Mouse (Mus musculus) lung, adult 2 months (tissue): ENCODE measurements around the gene Hacd4.

Source experiments
- CTCF ChIP-seq: fragments of 200-500 bp; IDR thresholded peaks from 2 replicates; pipeline ENCODE4 v1.5.1; 2011; ENCODE audit warnings: mild to moderate bottlenecking, low read length, control low read depth; ENCODE audit not compliant: insufficient read depth
- POLR2A ChIP-seq: fragments of 200-500 bp; IDR thresholded peaks from 2 replicates; pipeline ENCODE4 v1.6.1; 2011; ENCODE audit warnings: low read depth, mild to moderate bottlenecking, control low read depth, low read length, borderline replicate concordance; ENCODE audit errors: extremely low read depth

GRCm38 (mm10) chr4:88458093-88458492 is 19.4 kb upstream of the Hacd4 start:
- TF ChIP-seq POLR2A (no peak), CTCF (no peak)
